Mouse (Mus musculus): ENCODE data around the gene Cd2bp2. TPM values are rescaled to one million over a fixed set of nuclear protein-coding genes. Genes with fewer than 3 reads are reported as not detected.
A peak's percentile ranks its signal among the peaks of the same experiment; 100 is the strongest.

Gene Cd2bp2
- polyA plus RNA-seq (2015; fragmentation: Nextera tagmentation; extraction: Ambion mirVana), result 42.1 TPM in 2 replicates

- H3K27me3 ChIP-seq (replicated peaks), result no peaks in the 10 kb centered on the region
- peak; percentile 90 for ATAC-seq (ENCODE audit: extremely low read depth, insufficient number of reproducible peaks, low FRiP score, low TSS enrichment)
- peaks cover 80% of the 10 kb centered on the region for H3K36me3 ChIP-seq
- under 1% methylated on average over 51 of the region's 51 CpGs for WGBS
- H3K4me2 ChIP-seq, result peak within 1 kb of the TSS; percentile 83
- peaks cover 19% of the 10 kb centered on the region for H3K4me1 ChIP-seq
- no peaks in the 10 kb centered on the region for H3K9me3 ChIP-seq
- peak within 1 kb of the TSS; percentile 94 for H3K27ac ChIP-seq (replicated peaks)
- H3K4me3 ChIP-seq, result peak within 1 kb of the TSS; percentile 83
- peak within 1 kb of the TSS; percentile 89 for H3K9ac ChIP-seq
Measured at GRCm38 (mm10) chr7:127195544-127196295, at the start of gene Cd2bp2. Cd2bp2 (minus strand) TSS chr7:127196050.

- Histone ChIP-seq H3K9ac (peak overlapping the region; percentile 94), H3K36me3 (peaks cover 40% of the 10 kb centered on the region), H3K4me1 (peaks cover 27% of the 10 kb centered on the region), H3K27ac (replicated peaks) (peak overlapping the region; percentile 88), H3K27me3 (replicated peaks) (no peaks in the 10 kb centered on the region), H3K4me2 (peak overlapping the region; percentile 84), H3K9me3 (no peaks in the 10 kb centered on the region; the same call in 1 of the 2 replicates), H3K4me3 (peak overlapping the region; percentile 89)
- WGBS, result 14% methylated on average over 28 of the region's 33 CpGs
- no peak for ATAC-seq (ENCODE audit: extremely low read depth, insufficient number of reproducible peaks, low FRiP score, low TSS enrichment)
Measured at GRCm38 (mm10) chr7:127244658-127245510, 49.0 kb upstream of the Cd2bp2 start.

- Histone ChIP-seq H3K4me1 (peaks cover 27% of the 10 kb centered on the region), H3K9ac (peak within 1 kb of the TSS; percentile 94), H3K36me3 (peaks cover 37% of the 10 kb centered on the region), H3K4me2 (peak within 1 kb of the TSS; percentile 84), H3K27me3 (replicated peaks) (no peaks in the 10 kb centered on the region), H3K9me3 (no peaks in the 10 kb centered on the region; the same call in 1 of the 2 replicates), H3K27ac (replicated peaks) (peak within 1 kb of the TSS; percentile 88), H3K4me3 (peak within 1 kb of the TSS; percentile 89)
- WGBS, result 1% methylated on average over 56 of the region's 56 CpGs
- peak; percentile 92 for ATAC-seq (ENCODE audit: extremely low read depth, insufficient number of reproducible peaks, low FRiP score, low TSS enrichment)
Measured at GRCm38 (mm10) chr7:127243870-127244657, 48.2 kb upstream of the Cd2bp2 start, which contains the start of gene Zfp771. Zfp771 (plus strand) TSS chr7:127244274.

GRCm38 (mm10) chr7:127243361-127243867, 47.6 kb upstream of the Cd2bp2 start:
- Histone ChIP-seq H3K9me3 (no peaks in the 10 kb centered on the region; the same call in 1 of the 2 replicates), H3K27ac (replicated peaks) (peak overlapping the region; percentile 88), H3K4me2 (peak overlapping the region; percentile 84), H3K4me1 (peaks cover 27% of the 10 kb centered on the region), H3K9ac (peak overlapping the region; percentile 94), H3K36me3 (peaks cover 39% of the 10 kb centered on the region), H3K27me3 (replicated peaks) (no peaks in the 10 kb centered on the region), H3K4me3 (peak overlapping the region; percentile 89)
- ATAC-seq (ENCODE audit: extremely low read depth, insufficient number of reproducible peaks, low FRiP score, low TSS enrichment), result no peak
- 37% methylated on average over 2 of the region's 2 CpGs for WGBS

GRCm38 (mm10) chr7:127234777-127235176, 38.9 kb upstream of the Cd2bp2 start:
- no peak for ATAC-seq (ENCODE audit: extremely low read depth, insufficient number of reproducible peaks, low FRiP score, low TSS enrichment)
- H3K4me1 ChIP-seq, result peaks cover 32% of the 10 kb centered on the region
- H3K4me3 ChIP-seq, result peak overlapping the region; percentile 90; the same call in 1 of the 2 replicates
- H3K9me3 ChIP-seq, result no peaks in the 10 kb centered on the region
- no peak overlapping the region for H3K9ac ChIP-seq
- WGBS, result 96% methylated on average over 2 of the region's 2 CpGs
- peak overlapping the region; percentile 87 for H3K4me2 ChIP-seq
- H3K36me3 ChIP-seq, result peaks cover 65% of the 10 kb centered on the region
- H3K27me3 ChIP-seq (replicated peaks), result no peaks in the 10 kb centered on the region
- no peak overlapping the region for H3K27ac ChIP-seq (replicated peaks)

- Histone ChIP-seq H3K4me2 (peak overlapping the region; percentile 87), H3K9me3 (no peaks in the 10 kb centered on the region), H3K9ac (peak overlapping the region; percentile 97), H3K27me3 (replicated peaks) (no peaks in the 10 kb centered on the region), H3K36me3 (peaks cover 65% of the 10 kb centered on the region), H3K4me1 (peaks cover 35% of the 10 kb centered on the region), H3K4me3 (peak overlapping the region; percentile 90), H3K27ac (replicated peaks) (peak overlapping the region; percentile 98)
- no peak for ATAC-seq (ENCODE audit: extremely low read depth, insufficient number of reproducible peaks, low FRiP score, low TSS enrichment)
- 2% methylated on average over 9 of the region's 9 CpGs for WGBS
Measured at GRCm38 (mm10) chr7:127233765-127234164, 37.9 kb upstream of the Cd2bp2 start.

GRCm38 (mm10) chr7:127233368-127233749, 37.5 kb upstream of the Cd2bp2 start:
- H3K27me3 ChIP-seq (replicated peaks), result no peaks in the 10 kb centered on the region
- peak overlapping the region; percentile 90 for H3K4me3 ChIP-seq
- under 1% methylated on average over 27 of the region's 27 CpGs for WGBS
- peak overlapping the region; percentile 87 for H3K4me2 ChIP-seq
- H3K36me3 ChIP-seq, result peaks cover 61% of the 10 kb centered on the region
- 0 out of 2 replicates have a peak, but pooled peaks have one; percentile 2 for ATAC-seq (ENCODE audit: extremely low read depth, insufficient number of reproducible peaks, low FRiP score, low TSS enrichment)
- H3K9ac ChIP-seq, result peak overlapping the region; percentile 97
- peaks cover 35% of the 10 kb centered on the region for H3K4me1 ChIP-seq
- H3K27ac ChIP-seq (replicated peaks), result peak overlapping the region; percentile 98
- no peaks in the 10 kb centered on the region for H3K9me3 ChIP-seq

GRCm38 (mm10) chr7:127232622-127233367, 36.9 kb upstream of the Cd2bp2 start, which contains the start of the genes Zfp553 and Sept1:
Zfp553 (plus strand) TSS chr7:127233061.
Sept1 (minus strand) TSS chr7:127233130.
- H3K9ac ChIP-seq, result peak within 1 kb of the TSS; percentile 97
- peak within 1 kb of the TSS; percentile 87 for H3K4me2 ChIP-seq
- H3K27me3 ChIP-seq (replicated peaks), result no peaks in the 10 kb centered on the region
- H3K4me3 ChIP-seq, result peak within 1 kb of the TSS; percentile 90
- peak within 1 kb of the TSS; percentile 98 for H3K27ac ChIP-seq (replicated peaks)
- H3K4me1 ChIP-seq, result peaks cover 37% of the 10 kb centered on the region
- under 1% methylated on average over 62 of the region's 64 CpGs for WGBS
- no peaks in the 10 kb centered on the region for H3K9me3 ChIP-seq
- H3K36me3 ChIP-seq, result peaks cover 55% of the 10 kb centered on the region
- ATAC-seq (ENCODE audit: extremely low read depth, insufficient number of reproducible peaks, low FRiP score, low TSS enrichment), result peak; percentile 77

GRCm38 (mm10) chr7:127231826-127232621, 36.2 kb upstream of the Cd2bp2 start:
- Histone ChIP-seq H3K4me2 (peak overlapping the region; percentile 87), H3K36me3 (peaks cover 47% of the 10 kb centered on the region), H3K9ac (peak overlapping the region; percentile 97), H3K4me3 (peak overlapping the region; percentile 90), H3K27me3 (replicated peaks) (no peaks in the 10 kb centered on the region), H3K9me3 (no peaks in the 10 kb centered on the region), H3K27ac (replicated peaks) (peak overlapping the region; percentile 98), H3K4me1 (peaks cover 42% of the 10 kb centered on the region)
- ATAC-seq (ENCODE audit: extremely low read depth, insufficient number of reproducible peaks, low FRiP score, low TSS enrichment), result no peak
- WGBS, result 7% methylated on average over 20 of the region's 20 CpGs

Data from heart, embryonic 13.5 days (tissue).